Mouse (Mus musculus) left cerebral cortex, postnatal 36 days (tissue): Measurements from ENCODE around the gene Olfr449. TPM values are rescaled to one million over a fixed set of nuclear protein-coding genes. Genes with fewer than 3 reads are reported as not detected.

Source experiments
- DNase-seq, 2 experiments: peaks; one replicate each; pipeline ENCODE4 v3.0.0; 2021 to 2022; ENCODE audit warnings: low spot score in 2 of 2, mixed read lengths in 1 of 2
- intact Hi-C: fragments of 180-260 bp; cut with DNase I; formaldehyde crosslinking; loops from one replicate; pipeline ENCODE4 v1.15.1; 2025
- total RNA-seq, 2 experiments: library from RNA; stranded (reverse); gene quantifications; 2 replicates each; pipeline ENCODE4 v1.2.3; 2021

Gene Olfr449
- not detected for total RNA-seq

DNA sequence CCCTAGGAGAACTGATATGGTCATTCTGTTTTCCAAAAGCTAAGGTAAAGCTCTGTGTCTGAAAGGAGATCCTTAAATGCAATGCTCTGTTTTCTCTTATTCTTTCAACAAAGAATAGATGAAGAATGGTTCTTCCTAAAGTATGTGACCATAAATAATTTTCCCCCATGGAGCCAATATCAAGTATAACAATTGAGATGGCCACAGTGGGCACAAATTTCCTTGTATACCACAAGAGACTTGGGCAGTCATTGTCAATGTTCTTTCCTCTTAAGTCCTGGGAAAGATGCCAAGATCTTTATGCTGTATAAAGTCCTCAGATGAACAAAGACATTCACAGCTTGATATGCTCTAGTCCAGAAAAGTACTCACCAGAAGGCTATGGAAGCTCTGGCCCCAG is at the start of gene Olfr449:
TSS of gene Olfr449 (plus strand) at position 301 of the 400 bp plus-strand sequence.
- DNase-seq: no peak
- intact Hi-C loops: no loop called here

DNA sequence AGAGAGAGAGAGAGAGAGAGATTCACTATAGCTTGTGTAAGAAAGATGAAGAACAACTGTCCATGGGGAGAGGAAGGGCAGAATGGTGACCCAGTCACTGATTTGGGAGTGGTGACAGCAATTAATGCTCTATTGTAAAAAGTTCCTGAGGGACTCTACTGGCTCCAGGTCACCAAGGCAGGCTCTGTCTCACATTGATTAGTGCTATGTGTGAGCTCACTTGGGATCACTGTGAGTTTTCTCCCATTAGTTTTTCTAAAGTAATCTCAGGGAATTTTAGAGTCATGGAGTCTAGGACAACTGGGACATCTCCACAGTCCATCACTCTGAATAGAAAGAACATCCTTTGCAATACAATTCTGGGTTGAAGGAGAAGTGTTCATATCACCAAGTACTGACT is 49.4 kb upstream of the Olfr449 start, which contains the start of gene Olfr452:
TSS of gene Olfr452 (plus strand) at position 301 of the 400 bp plus-strand sequence.
- no peak for DNase-seq
- intact Hi-C loops: no loop called here

DNA sequence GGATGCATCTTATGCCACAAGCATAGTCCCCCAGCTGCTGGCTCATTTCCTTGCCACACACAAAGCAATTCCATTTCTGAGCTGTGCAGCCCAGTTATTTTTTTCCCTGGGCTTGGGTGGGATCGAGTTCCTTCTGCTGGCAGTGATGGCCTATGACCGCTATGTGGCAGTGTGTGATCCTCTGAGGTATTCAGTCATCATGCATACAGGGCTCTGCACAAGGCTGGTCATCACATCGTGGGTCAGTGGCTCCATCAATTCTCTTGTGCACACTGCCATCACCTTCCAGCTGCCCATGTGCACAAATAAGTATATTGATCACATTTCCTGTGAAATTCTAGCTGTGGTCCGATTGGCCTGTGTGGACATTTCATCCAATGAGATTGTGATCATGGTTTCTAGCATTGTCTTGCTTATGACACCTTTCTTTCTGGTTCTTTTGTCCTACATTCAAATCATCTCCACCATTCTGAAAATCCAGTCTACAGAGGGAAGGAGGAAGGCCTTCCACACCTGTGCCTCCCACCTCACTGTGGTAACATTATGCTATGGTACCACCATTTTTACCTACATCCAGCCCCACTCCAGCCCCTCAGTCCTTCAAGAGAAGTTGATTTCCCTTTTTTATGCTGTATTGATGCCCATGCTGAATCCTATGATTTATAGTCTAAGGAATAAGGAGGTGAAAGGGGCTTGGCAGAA is 43.8 kb upstream of the Olfr449 start:
- intact Hi-C loops: no loop called here
- DNase-seq: no peak

DNA sequence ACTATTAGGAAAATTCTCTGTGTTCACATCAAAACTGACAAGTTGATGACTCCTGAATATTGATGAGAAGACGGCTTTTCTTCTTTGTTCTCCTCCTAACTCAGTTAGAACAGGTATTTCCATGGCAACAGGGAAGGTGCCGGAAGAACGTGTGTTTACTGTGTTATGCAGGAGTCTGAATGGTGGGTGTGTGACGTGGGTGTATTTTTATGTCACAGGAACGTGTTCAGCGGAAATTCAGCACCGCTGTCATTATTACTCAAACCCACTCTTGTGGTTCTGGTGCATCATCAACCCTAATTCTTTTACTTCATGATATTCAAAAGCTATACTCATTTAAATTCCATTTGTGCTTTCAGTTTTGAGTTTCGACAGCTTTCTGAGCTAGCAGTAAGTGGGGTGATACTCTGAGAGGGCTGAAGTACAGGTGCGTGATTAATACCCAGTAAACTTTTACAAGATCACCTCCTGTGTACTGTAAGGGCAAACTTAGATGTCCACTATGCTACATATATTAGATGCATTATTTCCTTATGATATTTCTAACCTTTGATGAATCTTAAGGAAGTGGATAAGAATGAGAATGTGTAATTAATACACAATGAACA is 43.1 kb upstream of the Olfr449 start:
- intact Hi-C loops: no loop called here
- DNase-seq: no peak

DNA sequence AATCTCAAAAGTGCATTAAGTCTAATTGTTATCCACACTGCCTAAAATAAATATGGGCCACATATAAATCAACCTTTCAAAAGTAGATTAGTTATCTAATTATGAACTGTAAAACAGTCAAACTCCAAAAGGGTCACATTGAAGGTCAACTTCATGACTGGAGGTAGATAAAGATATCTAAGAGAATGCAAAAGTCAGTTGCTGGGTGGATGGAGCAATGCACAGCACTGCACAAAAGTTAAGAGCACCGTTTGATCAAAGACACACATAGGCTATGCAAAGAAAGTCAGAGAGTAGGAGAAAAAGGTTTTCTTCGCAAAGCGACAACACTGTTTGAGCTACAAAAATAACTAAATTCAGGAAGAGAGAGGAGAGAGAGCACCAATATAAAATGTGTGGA is 39.2 kb upstream of the Olfr449 start:
- no peak for DNase-seq

DNA sequence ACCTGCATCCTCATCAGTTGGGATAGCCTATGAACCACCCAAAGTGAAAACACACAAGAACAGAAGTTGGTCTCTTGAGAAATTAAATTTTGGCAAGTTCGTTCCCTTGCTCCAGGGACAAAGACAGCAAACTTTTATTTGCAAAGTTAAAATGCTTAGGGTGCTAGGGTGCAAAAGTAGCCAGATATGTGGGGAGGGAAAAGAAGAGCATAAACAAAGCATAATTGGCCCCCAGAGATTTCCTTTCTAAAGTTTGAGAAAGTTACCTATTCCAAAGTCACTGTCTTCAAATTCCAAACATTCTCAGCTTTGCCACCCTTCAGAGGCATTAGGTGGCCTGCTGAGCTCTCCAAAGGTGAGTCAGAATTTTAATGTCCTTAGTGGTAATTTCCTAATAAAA is 22.5 kb upstream of the Olfr449 start, which contains the start of gene Olfr450:
TSS of gene Olfr450 (plus strand) at position 301 of the 400 bp plus-strand sequence.
- DNase-seq: no peak
- intact Hi-C loops: no loop called here

More for the DNA sequence above, 39.2 kb upstream of the Olfr449 start:
- intact Hi-C loops: no loop called here

DNA sequence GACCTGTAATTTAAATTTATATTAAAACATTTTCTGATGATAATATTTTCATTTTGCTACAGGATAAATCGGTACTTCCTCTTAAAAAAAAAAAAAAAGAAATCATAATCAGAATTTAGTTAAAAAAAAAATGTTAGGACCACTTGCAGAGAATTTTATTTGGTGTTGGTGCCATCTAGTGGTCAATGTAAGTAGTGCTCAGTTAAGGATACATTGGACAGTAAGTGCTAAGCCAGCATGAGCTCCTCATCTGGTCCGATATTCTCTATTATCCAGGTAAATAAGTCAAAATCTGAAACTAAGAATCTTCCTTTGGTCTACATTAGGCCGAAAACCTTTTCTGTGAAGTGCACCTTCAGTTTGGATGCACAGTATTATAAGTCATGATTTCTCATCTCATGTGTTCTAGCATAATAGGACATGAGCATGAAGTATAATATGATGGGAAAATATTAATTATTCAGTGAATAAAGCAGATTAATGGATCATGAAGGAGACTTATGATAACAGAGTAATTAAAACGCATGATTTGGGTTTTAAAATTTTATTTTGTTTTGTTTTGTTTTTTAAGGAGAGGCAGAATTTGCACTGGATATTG is 26.1 kb downstream of the Olfr449 start:
- intact Hi-C loops: loop anchor here (10.0 kb wide), 2 partner anchors 246 to 434 kb away; no protein-coding TSS in a partner anchor
- no peak for DNase-seq

DNA sequence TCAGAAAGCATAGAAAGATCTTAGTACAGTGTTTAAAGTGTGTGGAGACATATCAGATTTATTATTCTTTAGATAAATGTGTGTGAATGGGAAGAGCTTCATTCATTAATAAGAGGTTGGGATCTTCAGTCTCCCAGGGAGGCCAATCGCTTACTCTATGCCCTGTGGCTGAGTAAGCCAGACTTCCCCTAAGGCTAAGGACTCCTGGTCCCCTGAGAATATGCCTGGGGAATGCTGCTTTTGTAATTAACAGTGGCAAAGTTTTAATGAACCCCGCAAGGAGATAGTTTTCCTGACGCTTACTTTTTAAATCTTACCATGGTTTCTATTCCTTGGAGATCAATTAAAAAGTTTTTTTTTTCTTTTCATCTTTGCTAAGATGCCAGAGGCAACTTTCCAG is 35.5 kb downstream of the Olfr449 start:
- intact Hi-C loops: loop anchor here (10.0 kb wide), 2 partner anchors 255 to 425 kb away; no protein-coding TSS in a partner anchor
- no peak for DNase-seq

DNA sequence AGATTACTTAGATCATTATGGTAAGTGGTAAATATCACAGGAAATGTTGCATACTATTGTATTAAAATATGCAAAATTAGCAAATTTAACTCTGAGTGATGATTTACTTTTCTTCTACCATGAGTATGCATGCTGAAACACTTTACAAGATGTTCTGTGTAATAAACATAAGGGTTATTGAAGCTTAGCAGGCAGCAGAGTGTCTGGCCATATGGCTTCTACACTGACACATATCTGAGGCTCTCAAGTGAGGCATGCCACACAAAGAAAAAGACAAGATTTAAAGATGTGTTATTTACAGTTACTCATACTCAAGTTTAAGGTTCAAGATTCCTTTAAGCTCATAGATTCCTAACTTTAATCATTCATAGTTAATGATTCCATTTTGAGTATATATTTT is 42.1 kb downstream of the Olfr449 start:
- no peak for DNase-seq
- intact Hi-C loops: no loop called here

Other genes with a start within 250 kb of the Olfr449 start
- gene Tcaf3, start 236.7 kb upstream of the Olfr449 start, total RNA-seq: not detected
- under 1 TPM; 0.54 to 0.82 TPM for gene Tcaf2, start 189.1 kb upstream of the Olfr449 start, total RNA-seq
- gene Tcaf1, start 124.3 kb upstream of the Olfr449 start, total RNA-seq: 100 to 1,000 TPM; 217 to 234 TPM
- not detected for gene Olfr453, start 95.0 kb upstream of the Olfr449 start, total RNA-seq
- gene Olfr38, start 78.0 kb upstream of the Olfr449 start, total RNA-seq: not detected
- gene Olfr452, start 49.3 kb upstream of the Olfr449 start, total RNA-seq: not detected
- not detected for gene Olfr450, start 22.4 kb upstream of the Olfr449 start, total RNA-seq
- not detected for gene Olfr448, start 56.1 kb downstream of the Olfr449 start, total RNA-seq
- gene Olfr447, start 74.5 kb downstream of the Olfr449 start, total RNA-seq: not detected
- not detected for gene Olfr446, start 87.0 kb downstream of the Olfr449 start, total RNA-seq
- gene Olfr444, start 114.7 kb downstream of the Olfr449 start, total RNA-seq: not detected